Mouse (Mus musculus) forebrain, embryonic 10.5 days (tissue): Measurements from ENCODE around the gene Iqce. TPM values are rescaled to one million over a fixed set of nuclear protein-coding genes. Genes with fewer than 3 reads are reported as not detected.

ENCODE experiments used
- DNase-seq: peaks from one replicate; pipeline ENCODE4 v3.0.0-alpha.2; 2017; ENCODE audit warnings: low spot score; ENCODE audit errors: extremely low spot score
- H3K27ac ChIP-seq: fragments of 300-500 bp; sonication (generic); 2 replicates; pipeline ENCODE4 v1.5.1; 2016; ENCODE audit warnings: mild to moderate bottlenecking
- H3K27me3 ChIP-seq: fragments of 300-500 bp; sonication (generic); 2 replicates; pipeline ENCODE4 v1.6.1; 2016; ENCODE audit warnings: mild to moderate bottlenecking; ENCODE audit not compliant: poor library complexity, severe bottlenecking
- H3K36me3 ChIP-seq: fragments of 300-500 bp; sonication (generic); replicated peaks from 2 replicates; pipeline ENCODE4 v1.6.1; 2016; ENCODE audit warnings: mild to moderate bottlenecking, moderate library complexity
- H3K4me1 ChIP-seq: fragments of 300-500 bp; sonication (generic); 2 replicates; pipeline ENCODE4 v1.6.1; 2016
- H3K4me3 ChIP-seq: fragments of 300-500 bp; sonication (generic); 2 replicates; pipeline ENCODE4 v1.5.1; 2016; ENCODE audit warnings: mild to moderate bottlenecking, moderate library complexity
- H3K9me3 ChIP-seq: fragments of 300-500 bp; sonication (generic); 2 replicates; pipeline ENCODE4 v1.6.1; 2016; ENCODE audit warnings: mild to moderate bottlenecking, moderate library complexity
- WGBS: fragments of 180-500 bp; shearing (Covaris S2); methylation state at CpG from one replicate; pipeline ENCODE4 v1.1.7; 2016; 5-methylcytosine and 5-hydroxymethylcytosine counted together
- polyA plus RNA-seq: library from polyadenylated mRNA; unstranded; fragments of >200 nt; fragmentation: Nextera tagmentation; extraction: Ambion mirVana; gene quantifications from 2 replicates; pipeline ENCODE4 v1.2.1, GENCODE M21; 2016

Iqce gene
- 24.0 and 30.5 TPM in 2 replicates for polyA plus RNA-seq

DNA sequence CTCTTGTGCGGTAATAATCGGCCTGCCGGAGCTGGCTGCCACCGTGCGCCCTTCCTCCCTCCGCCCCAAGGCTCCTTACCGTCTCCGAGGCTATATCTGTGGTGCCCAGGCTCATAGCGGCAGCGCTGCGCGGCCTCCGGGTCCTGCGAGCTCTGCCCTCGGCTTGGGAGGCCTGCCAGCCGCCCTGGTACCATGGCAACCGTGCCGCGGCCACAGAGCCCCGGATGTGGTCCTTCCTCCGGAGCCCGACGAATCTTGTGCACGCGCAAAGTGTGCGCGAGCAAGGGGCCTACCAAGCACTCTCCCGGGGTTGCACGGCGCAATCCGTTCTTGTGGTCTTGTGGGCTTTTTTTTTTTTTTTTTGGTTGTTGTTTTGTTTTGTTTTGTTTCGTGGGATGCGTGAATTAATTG, at the start of gene Iqce:
Gene Iqce, minus strand, starts transcription at position 276 of the 411 bp plus-strand sequence.
- WGBS: under 1% methylated on average over 33 of the region's 33 CpGs
- peak; percentile 97 for DNase-seq
- Histone ChIP-seq H3K27ac (peak within 1 kb of the TSS; percentile 94), H3K4me1 (peaks cover 69% of the 10 kb centered on the region), H3K27me3 (no peaks in the 10 kb centered on the region), H3K9me3 (no peaks in the 10 kb centered on the region), H3K36me3 (peaks cover 35% of the 10 kb centered on the region), H3K4me3 (peak within 1 kb of the TSS; percentile 84)

DNA sequence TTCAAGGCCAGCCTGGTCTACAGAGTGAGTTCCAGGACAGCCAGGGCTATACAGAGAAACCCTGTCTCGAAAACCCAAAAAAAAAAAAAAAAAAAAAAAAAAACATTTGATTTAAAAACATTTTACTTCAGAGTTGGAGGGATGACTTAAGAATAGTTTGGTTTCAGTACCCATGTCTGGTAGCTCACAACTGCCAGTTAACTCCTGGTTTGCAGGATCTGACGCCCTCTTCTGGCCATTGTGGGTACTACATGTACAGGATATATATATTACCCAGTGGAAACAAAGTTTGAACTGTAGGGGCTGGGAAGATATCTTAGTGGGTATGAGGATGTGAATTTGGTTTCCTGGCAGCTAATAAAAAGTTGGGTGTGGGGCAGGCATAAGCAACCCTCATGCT, 48.7 kb upstream of the Iqce start:
- 0% methylated on average over 1 of the region's 2 CpGs for WGBS
- Histone ChIP-seq H3K4me1 (peaks cover 13% of the 10 kb centered on the region), H3K4me3 (no peak overlapping the region), H3K9me3 (peaks cover 8% of the 10 kb centered on the region), H3K27ac (no peak overlapping the region), H3K27me3 (no peaks in the 10 kb centered on the region), H3K36me3 (0 out of 2 replicates have a peak, but pooled peaks cover 3% of the 10 kb centered on the region)
- no peak for DNase-seq

DNA sequence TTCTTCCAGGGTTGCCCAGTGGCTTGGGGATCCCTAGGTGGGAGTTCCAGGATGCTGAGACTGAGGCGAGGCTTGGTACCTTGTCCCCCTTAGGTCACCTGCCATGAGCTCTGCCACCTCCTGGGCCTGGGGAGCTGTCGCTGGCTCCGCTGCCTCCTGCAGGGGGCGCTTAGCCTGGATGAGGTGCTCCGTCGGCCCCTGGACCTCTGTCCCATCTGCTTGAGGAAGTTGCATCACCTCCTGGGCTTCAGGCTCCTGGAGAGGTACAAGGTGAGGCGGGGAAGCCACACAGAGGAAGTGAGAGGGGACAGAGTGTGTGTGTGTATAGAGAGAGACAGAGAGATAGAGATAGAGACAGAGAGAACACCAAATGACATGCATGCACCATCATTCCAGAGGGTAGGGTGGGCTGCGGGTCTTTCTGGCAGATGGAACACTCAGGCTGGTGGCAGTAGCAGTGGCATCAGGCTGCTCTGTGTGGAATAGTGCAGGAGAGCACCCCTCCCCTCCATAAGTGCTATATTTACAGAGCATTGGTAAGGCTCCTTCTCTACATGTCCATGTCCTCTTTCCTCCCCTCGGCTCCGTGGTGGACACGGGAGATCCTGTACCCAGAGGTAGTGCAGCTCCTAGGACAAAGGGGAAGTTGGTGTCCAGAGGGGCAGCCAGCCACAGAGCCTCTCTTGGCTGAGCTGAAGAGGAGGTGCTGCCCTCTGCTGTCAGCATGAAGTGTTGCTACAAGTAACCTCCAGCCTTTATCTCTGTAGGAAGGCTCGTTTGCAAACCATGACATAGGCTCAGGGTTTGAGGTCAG, 47.1 kb upstream of the Iqce start:
- H3K4me1 ChIP-seq: peaks cover 13% of the 10 kb centered on the region
- peak; percentile 75 for DNase-seq
- WGBS: 22% methylated on average over 12 of the region's 12 CpGs
- peaks cover 8% of the 10 kb centered on the region for H3K9me3 ChIP-seq
- peak overlapping the region; percentile 44 for H3K4me3 ChIP-seq
- 0 out of 2 replicates have a peak, but pooled peaks cover 3% of the 10 kb centered on the region for H3K36me3 ChIP-seq
- H3K27ac ChIP-seq: peak overlapping the region; percentile 88
- no peaks in the 10 kb centered on the region for H3K27me3 ChIP-seq

DNA sequence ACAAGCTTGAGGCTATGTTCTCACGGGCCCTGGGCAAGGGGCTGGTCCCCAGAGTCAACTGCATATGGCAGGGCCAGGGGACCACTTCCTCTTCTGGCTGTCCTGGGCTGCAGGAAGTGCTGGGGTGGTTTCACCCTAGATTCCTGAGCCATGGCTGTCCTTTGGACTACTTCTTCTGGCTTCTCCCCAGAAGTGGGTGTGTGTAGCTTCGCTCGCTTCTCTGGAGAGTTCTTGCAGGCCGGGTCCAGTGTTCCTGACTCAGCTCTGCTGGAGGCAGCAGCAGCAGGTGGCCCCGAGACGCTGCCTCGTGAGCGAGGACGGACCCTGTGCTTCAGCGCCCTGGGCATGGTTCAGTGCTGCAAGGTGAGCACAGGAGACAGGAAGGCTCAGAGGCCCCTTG, 46.2 kb upstream of the Iqce start:
- H3K4me3 ChIP-seq: no peak overlapping the region
- H3K36me3 ChIP-seq: 0 out of 2 replicates have a peak, but pooled peaks cover 3% of the 10 kb centered on the region
- H3K27me3 ChIP-seq: no peaks in the 10 kb centered on the region
- H3K9me3 ChIP-seq: peaks cover 8% of the 10 kb centered on the region
- no peak for DNase-seq
- peaks cover 17% of the 10 kb centered on the region for H3K4me1 ChIP-seq
- WGBS: 90% methylated on average over 10 of the region's 10 CpGs
- H3K27ac ChIP-seq: peak overlapping the region; percentile 49

DNA sequence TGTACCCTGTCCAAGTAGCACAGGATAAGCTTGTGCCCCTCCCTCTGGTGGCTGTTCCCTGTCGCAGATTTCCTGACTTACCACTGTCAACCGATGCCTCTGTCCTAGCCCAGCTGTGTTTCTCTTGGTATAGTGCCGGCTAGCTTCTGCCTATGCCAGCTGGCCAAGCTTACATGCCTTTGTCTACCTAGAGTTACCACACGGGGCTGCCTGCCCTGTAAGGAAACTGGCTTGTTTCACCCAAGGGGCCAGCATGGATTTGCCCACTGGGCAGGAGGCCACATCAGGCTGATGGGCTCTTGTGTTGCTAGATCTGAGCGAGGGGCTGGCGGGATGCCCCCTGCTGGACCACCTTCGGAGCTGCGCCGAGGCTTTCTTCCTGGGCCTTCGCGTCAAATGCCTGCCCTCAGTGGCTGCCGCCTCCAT, 41.5 kb upstream of the Iqce start:
- no peaks in the 10 kb centered on the region for H3K9me3 ChIP-seq
- peaks cover 9% of the 10 kb centered on the region for H3K4me1 ChIP-seq
- no peaks in the 10 kb centered on the region for H3K36me3 ChIP-seq
- H3K27ac ChIP-seq: 0 out of 2 replicates have a peak overlapping the region, but pooled peaks have one; percentile 18
- H3K4me3 ChIP-seq: no peak overlapping the region
- H3K27me3 ChIP-seq: no peaks in the 10 kb centered on the region
- no peak for DNase-seq
- 33% methylated on average over 12 of the region's 12 CpGs for WGBS

DNA sequence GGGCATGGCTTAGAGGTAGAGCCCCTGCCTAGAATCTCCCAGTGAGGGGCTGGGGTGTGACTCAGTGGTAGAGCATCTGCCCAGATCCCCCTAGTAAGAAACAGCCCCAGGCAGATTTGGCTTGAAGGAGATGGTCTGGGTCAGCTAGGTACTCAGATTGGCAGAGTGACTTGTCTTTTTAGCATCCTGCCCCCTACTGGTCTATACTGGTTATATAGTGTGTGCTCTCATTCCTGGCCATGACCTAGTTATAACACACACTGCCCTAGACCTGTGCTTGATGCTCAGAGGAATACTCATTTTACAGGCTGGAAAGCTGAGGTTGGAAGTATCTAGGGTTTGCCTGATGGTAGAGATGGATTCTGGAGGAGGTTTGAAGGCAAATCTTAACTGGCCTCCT, 39.7 kb upstream of the Iqce start:
- Histone ChIP-seq H3K36me3 (no peaks in the 10 kb centered on the region), H3K4me3 (no peak overlapping the region), H3K4me1 (peaks cover 4% of the 10 kb centered on the region; the same call in 1 of the 2 replicates), H3K27me3 (peaks cover 12% of the 10 kb centered on the region), H3K9me3 (no peaks in the 10 kb centered on the region), H3K27ac (no peak overlapping the region)
- DNase-seq: no peak

DNA sequence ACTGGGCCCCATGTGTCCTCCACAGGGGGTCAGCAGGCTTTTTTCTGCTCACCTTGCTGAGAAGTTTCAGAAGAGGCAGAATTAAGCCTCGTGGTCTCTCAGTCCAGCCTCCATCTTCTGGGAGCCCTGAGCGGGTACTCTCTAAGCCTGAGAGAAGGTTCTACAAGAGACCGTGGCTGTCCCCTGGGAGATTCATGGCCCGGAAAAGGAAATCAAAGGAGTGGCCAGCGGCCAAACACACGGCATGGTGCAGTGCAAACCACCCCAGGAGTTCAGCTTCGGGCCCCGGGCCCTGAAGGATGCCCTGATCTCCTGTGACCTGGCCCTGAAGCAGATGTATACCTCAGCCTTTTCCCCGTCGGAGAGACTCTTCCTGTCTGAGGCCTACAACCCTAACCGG, 38.9 kb upstream of the Iqce start:
- H3K4me1 ChIP-seq: peaks cover 6% of the 10 kb centered on the region
- H3K27me3 ChIP-seq: peaks cover 20% of the 10 kb centered on the region
- no peak for DNase-seq
- H3K27ac ChIP-seq: no peak overlapping the region
- WGBS: 81% methylated on average over 11 of the region's 11 CpGs
- no peaks in the 10 kb centered on the region for H3K36me3 ChIP-seq
- H3K9me3 ChIP-seq: peaks cover 6% of the 10 kb centered on the region; the same call in 1 of the 2 replicates
- H3K4me3 ChIP-seq: no peak overlapping the region

DNA sequence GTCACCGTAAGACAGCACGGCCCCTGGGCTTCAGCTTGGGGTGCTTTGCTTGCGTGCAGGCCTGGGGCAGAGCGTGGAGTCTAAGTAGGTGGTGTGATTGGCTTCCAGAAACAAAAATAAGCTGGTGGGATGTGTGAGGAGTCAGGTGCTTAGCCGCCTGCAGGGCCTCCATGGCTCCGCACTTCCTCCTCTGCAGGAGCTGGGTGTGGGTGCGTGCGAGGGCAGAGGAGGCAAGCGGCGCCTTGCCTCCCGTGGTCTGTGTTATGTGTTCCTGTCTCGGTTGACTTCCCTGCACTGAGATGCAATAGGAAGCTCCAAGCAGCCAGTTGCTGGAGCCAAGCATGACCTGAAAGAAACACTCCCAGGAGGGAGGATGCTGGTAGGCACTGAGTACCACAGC, 37.6 kb upstream of the Iqce start:
- 85% methylated on average over 12 of the region's 12 CpGs for WGBS

DNA sequence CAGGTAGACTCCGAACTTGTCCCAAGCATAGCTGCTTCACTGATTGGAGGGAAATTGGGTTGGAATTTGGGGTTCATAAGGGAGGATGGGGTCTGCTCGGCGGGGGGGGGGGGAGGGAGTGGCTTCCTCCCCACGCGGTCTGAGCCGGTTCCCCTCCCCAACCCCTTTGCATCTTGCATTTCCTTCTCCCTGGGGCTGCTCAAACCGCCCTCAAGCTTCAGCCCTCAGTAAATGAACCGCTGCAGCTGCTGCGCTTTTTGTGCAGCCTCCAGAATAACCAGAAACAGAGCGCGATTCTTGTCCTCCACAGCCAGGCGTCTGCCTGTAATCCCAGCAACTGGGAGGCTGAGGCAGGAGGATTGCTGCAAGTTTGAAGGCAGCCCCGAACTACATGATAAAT, 34.0 kb upstream of the Iqce start:
- no peak overlapping the region for H3K27ac ChIP-seq
- DNase-seq: no peak
- peaks cover 13% of the 10 kb centered on the region for H3K4me1 ChIP-seq
- peak overlapping the region; percentile 48 for H3K4me3 ChIP-seq
- H3K36me3 ChIP-seq: no peaks in the 10 kb centered on the region
- peaks cover 7% of the 10 kb centered on the region; the same call in 1 of the 2 replicates for H3K9me3 ChIP-seq
- peaks cover 48% of the 10 kb centered on the region for H3K27me3 ChIP-seq
- WGBS: 20% methylated on average over 13 of the region's 13 CpGs

More for the DNA sequence above, 37.6 kb upstream of the Iqce start:
- peaks cover 33% of the 10 kb centered on the region for H3K27me3 ChIP-seq
- peaks cover 7% of the 10 kb centered on the region; the same call in 1 of the 2 replicates for H3K9me3 ChIP-seq
- DNase-seq: no peak
- no peak overlapping the region for H3K4me3 ChIP-seq
- H3K4me1 ChIP-seq: peaks cover 17% of the 10 kb centered on the region
- H3K27ac ChIP-seq: no peak overlapping the region
- H3K36me3 ChIP-seq: no peaks in the 10 kb centered on the region

DNA sequence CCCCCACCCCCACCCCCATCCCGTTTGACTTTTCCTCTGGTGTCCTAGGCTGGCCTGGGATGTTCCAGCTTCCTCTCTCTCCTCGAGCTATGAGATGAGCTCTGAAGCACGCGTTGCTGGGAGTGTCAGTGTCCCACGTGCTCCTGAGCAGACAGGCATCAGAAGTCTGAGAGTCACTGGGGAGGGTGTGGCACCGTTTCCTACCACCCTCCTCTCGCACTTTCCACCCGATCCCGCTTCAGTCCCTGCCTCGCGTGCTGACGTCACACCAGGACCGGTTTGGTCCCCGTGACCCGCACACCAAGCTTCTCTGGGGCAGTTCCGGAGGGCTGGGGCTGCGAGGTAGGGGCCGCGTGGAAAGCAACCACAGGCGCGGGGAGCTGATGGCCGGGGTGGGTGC, 33.1 kb upstream of the Iqce start:
- no peaks in the 10 kb centered on the region for H3K36me3 ChIP-seq
- under 1% methylated on average over 22 of the region's 22 CpGs for WGBS
- DNase-seq: peak; percentile 30
- H3K27me3 ChIP-seq: peaks cover 48% of the 10 kb centered on the region
- peaks cover 7% of the 10 kb centered on the region; the same call in 1 of the 2 replicates for H3K9me3 ChIP-seq
- H3K4me1 ChIP-seq: peaks cover 13% of the 10 kb centered on the region
- peak overlapping the region; percentile 17; the same call in 1 of the 2 replicates for H3K27ac ChIP-seq
- H3K4me3 ChIP-seq: peak overlapping the region; percentile 48

DNA sequence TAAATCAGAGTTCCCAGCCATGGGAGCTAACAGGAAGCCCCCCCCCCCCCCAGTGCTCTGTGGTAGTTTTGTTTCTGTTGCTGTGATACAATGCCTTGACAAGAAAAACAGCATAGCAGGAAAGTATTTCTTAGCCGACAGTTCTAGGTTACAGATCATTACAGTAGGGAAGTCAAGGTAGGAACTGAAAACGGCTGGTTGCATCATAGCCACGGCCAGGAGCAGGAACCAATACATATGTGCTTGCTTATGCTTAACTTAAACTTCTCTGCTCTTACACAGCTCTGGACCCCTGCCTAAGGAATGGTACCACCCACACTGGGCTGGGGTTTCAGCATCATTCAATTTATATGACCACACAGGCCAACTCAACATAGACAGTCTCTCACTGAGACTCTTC, 31.2 kb upstream of the Iqce start:
- Histone ChIP-seq H3K27me3 (peaks cover 48% of the 10 kb centered on the region), H3K9me3 (peaks cover 7% of the 10 kb centered on the region; the same call in 1 of the 2 replicates), H3K27ac (no peak overlapping the region), H3K4me1 (peaks cover 13% of the 10 kb centered on the region), H3K4me3 (no peak overlapping the region), H3K36me3 (no peaks in the 10 kb centered on the region)
- DNase-seq: no peak
- 81% methylated on average over 3 of the region's 3 CpGs for WGBS

DNA sequence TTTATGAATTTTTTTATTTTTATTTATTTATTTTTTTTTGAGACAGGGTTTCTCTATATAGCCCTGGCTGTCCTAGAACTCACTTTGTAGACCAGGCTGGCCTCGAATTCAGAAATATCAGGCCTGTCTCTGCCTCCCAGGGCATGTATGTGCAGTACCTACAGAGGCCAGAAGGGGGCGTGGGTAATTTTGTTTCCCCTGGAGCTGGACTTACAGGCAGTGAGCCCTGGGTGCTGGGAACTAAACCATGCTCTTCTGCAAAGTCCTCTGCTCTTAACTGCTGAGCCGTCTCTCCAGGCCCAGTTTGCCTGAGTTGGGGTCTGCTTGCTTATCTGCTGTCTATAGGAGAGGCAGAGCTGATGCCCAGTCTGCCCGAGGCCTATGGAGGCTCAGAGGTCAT, 30.0 kb upstream of the Iqce start:
- H3K9me3 ChIP-seq: peaks cover 7% of the 10 kb centered on the region; the same call in 1 of the 2 replicates
- no peaks in the 10 kb centered on the region for H3K36me3 ChIP-seq
- H3K27me3 ChIP-seq: peaks cover 40% of the 10 kb centered on the region
- 64% methylated on average over 4 of the region's 4 CpGs for WGBS
- H3K4me3 ChIP-seq: no peak overlapping the region
- H3K27ac ChIP-seq: no peak overlapping the region
- H3K4me1 ChIP-seq: peaks cover 13% of the 10 kb centered on the region
- DNase-seq: no peak
